Mouse (Mus musculus) small intestine, adult 2 months (tissue): ENCODE results near the gene Smc3. TPM values are rescaled to one million over a fixed set of nuclear protein-coding genes. Genes with fewer than 3 reads are reported as not detected.

Experiments
- H3K27ac ChIP-seq: fragments of 200-500 bp; 2 replicates; pipeline ENCODE4 v1.5.1; 2012; ENCODE audit warnings: low read depth, low read length, control low read depth, inconsistent platforms; ENCODE audit not compliant: insufficient read depth
- H3K27me3 ChIP-seq: fragments of 200-500 bp; 2 replicates; pipeline ENCODE4 v1.6.1; 2012; ENCODE audit warnings: mild to moderate bottlenecking, moderate library complexity, low read length, inconsistent platforms; ENCODE audit not compliant: control insufficient read depth, insufficient read depth
- H3K36me3 ChIP-seq: fragments of 200-500 bp; 2 replicates; pipeline ENCODE4 v1.6.1; 2012; ENCODE audit warnings: mild to moderate bottlenecking, low read length, control low read depth, inconsistent platforms; ENCODE audit not compliant: control insufficient read depth, insufficient read depth
- H3K4me1 ChIP-seq: fragments of 200-500 bp; 2 replicates; pipeline ENCODE4 v1.6.1; 2012; ENCODE audit warnings: low read length, inconsistent platforms, mixed read lengths; ENCODE audit not compliant: control insufficient read depth, insufficient read depth, insufficient read length
- H3K4me3 ChIP-seq: fragments of 200-500 bp; 2 replicates; pipeline ENCODE4 v1.5.1; 2012; ENCODE audit warnings: low read depth, mild to moderate bottlenecking, control low read depth, inconsistent platforms, low read length, moderate library complexity
- CTCF ChIP-seq: fragments of 200-500 bp; IDR thresholded peaks from 2 replicates; pipeline ENCODE4 v1.5.1; 2012; ENCODE audit warnings: low read depth, mild to moderate bottlenecking, control low read depth, inconsistent platforms, low read length, moderate library complexity, mixed read lengths; ENCODE audit not compliant: insufficient replicate concordance, insufficient read length; ENCODE audit errors: extremely low read depth
- POLR2A ChIP-seq: fragments of 200-500 bp; IDR thresholded peaks from 2 replicates; pipeline ENCODE4 v1.6.1; 2012; ENCODE audit warnings: low read depth, mild to moderate bottlenecking, control low read depth, inconsistent platforms, low read length, moderate library complexity
- WGBS: fragments of 180-500 bp; shearing (Covaris S2); methylation state at CpG from one replicate; pipeline ENCODE4 v1.1.7; 2018; 5-methylcytosine and 5-hydroxymethylcytosine counted together
- polyA plus RNA-seq: library from polyadenylated mRNA; depleted of rRNA; stranded (reverse); fragments of >200 nt; gene quantifications from 2 replicates; pipeline ENCODE4 v1.2.3, GENCODE M21; 2012; rRNA removed

The Smc3 gene
- polyA plus RNA-seq, 1 experiment, result 1.4 TPM

DNA sequence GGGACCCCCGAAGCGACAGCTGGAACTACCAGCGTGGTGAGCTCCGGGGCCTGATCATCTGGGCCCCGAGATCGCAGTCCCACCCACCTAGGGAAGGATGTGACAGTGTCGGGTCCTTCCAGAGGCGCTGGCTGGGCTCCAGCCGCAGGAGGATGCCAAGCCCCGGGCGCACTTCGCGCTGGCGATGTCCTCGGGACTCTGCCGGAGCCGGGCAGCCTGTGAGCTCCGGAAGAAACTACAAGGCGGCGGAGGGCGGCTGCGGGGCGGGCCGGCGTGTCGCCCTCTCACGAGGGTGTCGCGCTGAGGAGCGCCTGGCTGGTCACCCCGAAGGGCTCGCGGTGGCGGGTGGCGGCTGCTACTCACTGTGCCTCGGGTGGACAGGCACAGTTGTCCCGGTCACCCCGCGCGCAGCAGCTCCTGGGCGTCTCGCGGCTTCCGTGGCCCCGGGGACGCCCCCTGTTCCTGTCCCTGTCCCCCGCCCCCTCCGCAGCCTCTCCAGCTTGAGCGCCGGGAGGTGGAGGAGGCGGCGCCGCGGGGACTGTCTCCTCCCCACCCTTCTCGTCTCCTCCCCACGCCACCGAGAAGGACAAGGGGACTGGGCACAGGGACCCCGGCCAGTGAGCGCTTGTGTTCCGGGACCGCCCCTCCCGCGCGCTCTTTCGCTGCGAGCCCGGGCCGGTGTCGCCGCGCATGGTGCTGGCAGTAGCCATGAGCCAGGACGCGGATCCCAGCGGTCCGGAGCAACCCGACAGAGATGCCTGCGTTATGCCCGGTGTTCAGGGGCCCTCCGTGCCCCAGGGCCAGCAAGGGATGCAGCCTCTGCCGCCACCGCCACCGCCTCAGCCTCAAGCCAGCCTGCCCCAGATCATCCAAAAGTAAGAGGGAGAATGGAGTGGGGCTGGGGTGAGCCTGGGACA is 76.8 kb downstream of the Smc3 start, which contains the start of gene Rbm20:
Gene Rbm20 (plus strand): TSS at position 589 of the 917 bp plus-strand sequence.
- H3K4me3 ChIP-seq, result peak within 1 kb of the TSS; percentile 59
- H3K27ac ChIP-seq, result no peak within 1 kb of the TSS
- 1% methylated on average over 82 of the region's 82 CpGs for WGBS
- H3K4me1 ChIP-seq, result peaks cover 5% of the 10 kb centered on the region; the same call in 1 of the 2 replicates
- no peak for TF ChIP-seq CTCF
- TF ChIP-seq POLR2A, result no peak
- H3K36me3 ChIP-seq, result no peaks in the 10 kb centered on the region
- H3K27me3 ChIP-seq, result peaks cover 41% of the 10 kb centered on the region

DNA sequence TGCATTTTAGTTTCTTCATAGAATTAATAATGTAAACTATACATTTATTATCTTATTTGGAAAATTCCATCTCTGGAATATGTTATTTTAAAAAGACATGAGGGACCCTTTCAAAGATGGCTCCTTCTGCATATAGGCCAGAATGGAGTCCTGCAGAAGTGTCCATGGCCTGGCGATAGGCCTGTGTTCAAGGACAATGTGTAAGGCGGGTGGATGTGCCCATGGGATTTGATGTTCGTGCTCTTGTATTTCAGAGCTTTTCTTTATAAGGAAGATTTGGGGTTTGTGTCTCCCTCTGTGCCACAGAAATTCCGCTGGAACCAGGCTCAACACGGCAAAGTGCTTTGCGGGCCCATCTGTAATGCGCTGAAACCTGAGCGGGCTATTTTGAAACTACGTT is 79.0 kb downstream of the Smc3 start:
- WGBS, result 95% methylated on average over 9 of the region's 9 CpGs
- Histone ChIP-seq H3K27me3 (peaks cover 40% of the 10 kb centered on the region), H3K4me1 (peaks cover 5% of the 10 kb centered on the region; the same call in 1 of the 2 replicates)

DNA sequence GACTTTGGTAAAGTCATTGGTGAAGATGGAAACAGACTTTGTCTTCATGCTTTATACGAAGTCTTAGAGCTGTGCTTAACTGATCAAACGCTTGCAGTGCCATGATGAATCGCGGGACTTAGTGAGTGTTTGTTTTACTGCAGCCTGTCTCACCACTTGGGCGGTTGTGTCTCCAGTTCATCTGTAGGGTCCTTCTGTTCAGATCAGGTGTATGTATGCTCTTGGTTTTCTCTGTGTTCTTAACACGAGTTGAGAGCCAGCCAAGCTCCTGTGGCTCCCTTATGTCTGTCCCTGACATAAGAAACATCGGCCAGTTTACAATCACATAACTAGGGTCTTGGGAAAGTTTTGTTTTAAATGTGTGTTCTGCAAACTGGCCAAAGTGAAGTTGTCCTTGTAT is 79.8 kb downstream of the Smc3 start:
- H3K4me3 ChIP-seq, result no peak overlapping the region
- H3K36me3 ChIP-seq, result no peaks in the 10 kb centered on the region
- no peak for TF ChIP-seq CTCF
- TF ChIP-seq POLR2A, result no peak
- 77% methylated on average over 7 of the region's 7 CpGs for WGBS
- H3K4me1 ChIP-seq, result peaks cover 5% of the 10 kb centered on the region; the same call in 1 of the 2 replicates
- H3K27ac ChIP-seq, result no peak overlapping the region
- H3K27me3 ChIP-seq, result peaks cover 36% of the 10 kb centered on the region

More for the DNA sequence above, 79.0 kb downstream of the Smc3 start:
- TF ChIP-seq POLR2A, result no peak
- no peak for TF ChIP-seq CTCF
- H3K36me3 ChIP-seq, result no peaks in the 10 kb centered on the region
- no peak overlapping the region for H3K4me3 ChIP-seq
- no peak overlapping the region for H3K27ac ChIP-seq

DNA sequence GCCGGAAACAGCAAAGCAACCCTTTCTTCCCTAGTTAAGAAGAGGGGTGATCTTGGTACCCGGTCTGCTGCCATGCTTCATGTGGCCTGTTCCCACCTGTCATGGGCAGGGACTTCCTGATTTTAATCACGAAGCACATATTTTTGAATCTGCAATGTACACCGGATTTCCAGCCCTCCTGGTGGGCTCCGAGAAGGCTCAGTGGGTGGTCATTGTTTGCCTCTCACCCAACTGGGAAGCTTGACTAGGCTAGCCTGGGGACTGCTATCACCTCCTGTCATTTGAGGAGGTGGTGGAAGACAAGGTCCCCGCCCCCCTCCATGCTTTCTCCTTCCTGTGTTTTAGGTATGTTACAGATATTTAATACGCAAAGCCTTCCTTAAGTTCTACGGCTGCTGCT is 82.2 kb downstream of the Smc3 start:
- H3K4me3 ChIP-seq, result no peak overlapping the region
- no peaks in the 10 kb centered on the region for H3K36me3 ChIP-seq
- H3K27me3 ChIP-seq, result peaks cover 14% of the 10 kb centered on the region
- H3K4me1 ChIP-seq, result 0 out of 2 replicates have a peak, but pooled peaks cover under 1% of the 10 kb centered on the region
- no peak overlapping the region for H3K27ac ChIP-seq
- TF ChIP-seq CTCF (no peak), POLR2A (no peak)
- 46% methylated on average over 8 of the region's 8 CpGs for WGBS

DNA sequence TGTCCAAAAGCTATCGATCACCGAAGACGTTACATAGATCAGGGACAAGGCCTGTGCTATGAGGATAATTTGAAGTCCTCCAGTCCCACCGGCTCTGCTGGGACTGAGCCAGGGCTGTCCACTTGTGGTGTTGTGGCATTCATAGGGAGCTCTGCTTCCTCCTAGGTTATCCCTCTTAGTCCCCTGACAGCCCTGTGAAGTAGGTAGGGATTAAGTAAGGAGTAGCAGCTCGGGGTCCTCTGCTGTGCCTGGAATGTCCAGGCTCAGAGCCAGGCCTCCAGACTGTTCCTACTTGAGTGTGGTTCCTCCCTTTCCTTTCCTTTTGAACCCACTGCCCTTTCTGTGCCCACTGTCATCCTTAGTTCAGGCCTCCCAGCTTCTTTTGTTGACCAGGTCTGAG is 87.4 kb downstream of the Smc3 start:
- H3K36me3 ChIP-seq, result no peaks in the 10 kb centered on the region
- H3K27ac ChIP-seq, result no peak overlapping the region
- 85% methylated on average over 5 of the region's 5 CpGs for WGBS
- no peaks in the 10 kb centered on the region for H3K4me1 ChIP-seq
- H3K27me3 ChIP-seq, result no peaks in the 10 kb centered on the region
- TF ChIP-seq POLR2A (no peak), CTCF (no peak)
- H3K4me3 ChIP-seq, result no peak overlapping the region

DNA sequence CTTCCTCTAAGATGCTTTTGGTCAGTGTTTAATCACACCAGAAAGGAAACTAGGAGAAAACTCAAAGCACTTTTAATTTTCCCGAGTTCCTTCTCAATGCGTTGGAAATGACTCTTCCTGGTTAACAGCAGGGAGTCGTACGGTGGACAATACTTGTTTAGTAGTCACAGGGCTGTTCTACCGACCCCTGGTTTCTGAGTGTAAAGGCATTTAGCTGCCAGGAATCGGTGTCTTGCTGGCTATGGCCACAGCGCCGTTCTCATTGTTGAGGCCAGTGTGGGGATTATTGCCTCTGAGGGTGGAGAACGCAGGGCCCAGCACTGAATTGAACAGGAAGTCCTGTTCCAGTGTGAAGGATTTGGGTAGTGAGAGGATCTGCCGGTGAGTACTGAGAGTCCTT is 90.6 kb downstream of the Smc3 start:
- 79% methylated on average over 10 of the region's 10 CpGs for WGBS

DNA sequence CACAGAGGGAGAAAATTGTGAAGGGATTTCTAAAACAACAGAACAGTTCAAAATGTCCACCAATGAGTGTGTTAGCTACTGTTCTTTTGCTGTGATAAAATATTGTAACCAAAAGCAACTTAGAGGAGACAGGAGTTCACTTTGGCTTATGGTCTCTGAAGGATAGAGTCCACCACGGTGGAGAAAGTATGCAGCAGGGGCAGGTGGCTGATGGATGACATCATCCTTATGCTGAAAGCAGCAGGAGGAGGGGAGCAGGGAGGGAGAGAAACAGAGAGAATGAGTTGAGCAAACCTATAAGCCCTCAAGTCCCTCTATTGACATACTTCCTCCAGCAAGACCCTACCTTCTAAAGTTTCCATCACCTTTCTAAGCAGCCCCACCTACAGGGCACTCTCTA is 93.8 kb downstream of the Smc3 start:
- Histone ChIP-seq H3K27me3 (no peaks in the 10 kb centered on the region), H3K27ac (no peak overlapping the region), H3K4me3 (no peak overlapping the region), H3K4me1 (no peaks in the 10 kb centered on the region), H3K36me3 (no peaks in the 10 kb centered on the region)
- 15% methylated on average over 1 of the region's 1 CpGs for WGBS
- TF ChIP-seq POLR2A (no peak), CTCF (no peak)

More for the DNA sequence above, 90.6 kb downstream of the Smc3 start:
- no peaks in the 10 kb centered on the region for H3K27me3 ChIP-seq
- H3K4me3 ChIP-seq, result no peak overlapping the region
- H3K4me1 ChIP-seq, result no peaks in the 10 kb centered on the region
- no peaks in the 10 kb centered on the region for H3K36me3 ChIP-seq
- TF ChIP-seq CTCF, result no peak
- TF ChIP-seq POLR2A, result no peak
- no peak overlapping the region for H3K27ac ChIP-seq

Other genes with a start within 250 kb of the Smc3 start
- gene Gm10197, start 228.6 kb upstream of the Smc3 start, polyA plus RNA-seq, result not detected in 2 replicates
- 0.39 and 1.6 TPM in 2 replicates for gene Smndc1, start 209.8 kb upstream of the Smc3 start, polyA plus RNA-seq
- 18.0 and 28.5 TPM in 2 replicates for gene Dusp5, start 71.3 kb upstream of the Smc3 start, polyA plus RNA-seq
- 36.8 and 48.9 TPM in 2 replicates for gene Nutf2-ps1, start 11.3 kb upstream of the Smc3 start, polyA plus RNA-seq
- 0.15 and 0.16 TPM in 2 replicates for gene Rbm20, start 76.9 kb downstream of the Smc3 start, polyA plus RNA-seq